Mouse (Mus musculus) erythroblast, embryonic 14.5 days (primary cell): Measurements from ENCODE around the gene Shank2. TPM values are rescaled to one million over a fixed set of nuclear protein-coding genes. Genes with fewer than 3 reads are reported as not detected.

Experiments
- H3K27me3 ChIP-seq: 2 replicates; pipeline ENCODE4 v1.6.1; 2012; ENCODE audit warnings: inconsistent platforms; ENCODE audit not compliant: control insufficient read depth
- H3K36me3 ChIP-seq: 2 replicates; pipeline ENCODE4 v1.6.1; 2012; ENCODE audit warnings: mild to moderate bottlenecking, inconsistent platforms; ENCODE audit not compliant: control insufficient read depth
- H3K4me1 ChIP-seq: 2 replicates; pipeline ENCODE4 v1.6.1; 2012; ENCODE audit warnings: inconsistent platforms; ENCODE audit not compliant: control insufficient read depth
- H3K4me3 ChIP-seq: replicated peaks from 2 replicates; pipeline ENCODE3; 2012; ENCODE audit warnings: moderate library complexity, mild to moderate bottlenecking, inconsistent platforms
- H3K9me3 ChIP-seq: 2 replicates; pipeline ENCODE4 v1.6.1; 2012; ENCODE audit warnings: low read length, inconsistent platforms, mixed read lengths; ENCODE audit not compliant: control insufficient read depth
- GATA1 ChIP-seq: IDR thresholded peaks from 2 replicates; pipeline ENCODE4 v1.6.1; 2012; ENCODE audit warnings: low read length, inconsistent platforms, mixed read lengths
- TAL1 ChIP-seq: IDR thresholded peaks from 3 replicates; pipeline ENCODE4 v1.6.1; 2012; ENCODE audit warnings: low read length, inconsistent platforms, mixed read lengths
- polyA plus RNA-seq: library from polyadenylated mRNA; stranded (reverse); fragments of >175 nt; gene quantifications from 2 replicates; pipeline ENCODE4 v1.2.3, GENCODE M21; 2012

The Shank2 gene
- polyA plus RNA-seq, 1 experiment = not detected

DNA sequence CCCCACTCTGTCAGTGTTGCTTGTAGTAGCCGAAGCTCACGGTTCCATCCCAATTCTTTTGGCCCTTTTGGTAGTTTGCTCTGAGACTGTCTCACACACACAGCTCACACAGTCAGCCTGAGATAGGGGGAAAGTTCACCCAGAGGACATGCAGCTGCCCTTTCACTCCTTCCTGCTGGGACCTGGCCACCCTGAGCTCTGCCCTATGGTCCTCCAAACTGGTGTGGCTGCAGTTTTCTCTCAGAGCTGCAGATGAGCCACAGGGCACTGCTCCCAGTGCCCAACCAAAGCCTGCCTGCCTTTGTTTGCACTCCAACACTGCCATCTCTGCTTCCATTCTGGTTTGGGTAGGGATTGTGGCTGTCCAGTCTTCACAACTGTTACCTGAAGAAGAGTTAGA is 388.0 kb downstream of the Shank2 start:
- Histone ChIP-seq H3K9me3 (no peaks in the 10 kb centered on the region), H3K36me3 (no peaks in the 10 kb centered on the region), H3K4me1 (no peaks in the 10 kb centered on the region), H3K27me3 (no peaks in the 10 kb centered on the region), H3K4me3 (no peak overlapping the region)
- TF ChIP-seq GATA1 (no peak), TAL1 (no peak)

DNA sequence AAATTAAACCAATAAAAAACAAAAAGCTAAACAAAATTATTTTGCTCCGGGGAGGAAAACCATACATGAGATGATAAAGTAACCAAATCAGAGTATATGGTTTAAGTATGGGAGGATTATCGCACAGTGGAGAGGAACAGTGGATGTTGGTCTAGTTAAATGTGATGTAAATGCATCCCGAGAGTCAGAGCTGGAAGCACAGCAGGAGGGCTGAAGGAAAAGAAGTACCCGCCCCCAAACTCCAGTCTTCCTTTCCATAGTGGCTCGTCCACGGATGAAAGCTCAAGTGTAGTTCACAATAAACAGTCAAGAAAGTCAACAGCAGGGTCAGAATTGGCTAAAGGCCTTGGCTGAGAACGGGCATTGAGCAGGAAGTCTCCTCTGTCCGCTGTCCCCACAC is 388.9 kb downstream of the Shank2 start:
- no peaks in the 10 kb centered on the region for H3K27me3 ChIP-seq
- no peak overlapping the region for H3K4me3 ChIP-seq
- no peaks in the 10 kb centered on the region for H3K4me1 ChIP-seq
- no peaks in the 10 kb centered on the region for H3K9me3 ChIP-seq
- H3K36me3 ChIP-seq = no peaks in the 10 kb centered on the region
- TF ChIP-seq TAL1 = no peak
- TF ChIP-seq GATA1 = no peak

DNA sequence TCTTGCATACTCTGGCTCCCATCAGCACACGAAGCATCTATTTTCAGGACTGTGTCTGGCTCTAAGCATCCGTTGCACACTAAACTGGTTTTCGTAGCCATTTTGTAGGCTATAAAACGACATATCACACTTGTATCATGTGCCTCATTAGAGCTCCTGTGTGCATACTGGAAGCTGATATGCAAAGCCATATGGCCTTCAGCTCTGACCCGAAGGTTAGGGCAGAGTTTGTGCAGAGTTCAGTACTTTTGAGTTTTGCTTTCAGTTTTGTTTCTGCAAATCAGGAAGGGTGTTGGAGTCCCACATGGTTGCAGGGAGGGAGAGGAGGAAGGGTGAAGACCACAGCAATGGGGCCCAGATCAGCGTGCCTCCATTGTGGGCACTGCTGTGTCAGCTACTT is 390.0 kb downstream of the Shank2 start:
- no peaks in the 10 kb centered on the region for H3K27me3 ChIP-seq
- no peaks in the 10 kb centered on the region for H3K36me3 ChIP-seq
- H3K4me3 ChIP-seq = no peak overlapping the region
- H3K9me3 ChIP-seq = no peaks in the 10 kb centered on the region
- no peaks in the 10 kb centered on the region for H3K4me1 ChIP-seq
- TF ChIP-seq TAL1 = no peak
- no peak for TF ChIP-seq GATA1

- H3K27me3 ChIP-seq = no peaks in the 10 kb centered on the region
- H3K4me3 ChIP-seq = no peak overlapping the region
- H3K9me3 ChIP-seq = no peaks in the 10 kb centered on the region
- H3K4me1 ChIP-seq = no peaks in the 10 kb centered on the region
- no peak for TF ChIP-seq GATA1
- TF ChIP-seq TAL1 = no peak
- H3K36me3 ChIP-seq = no peaks in the 10 kb centered on the region
Measured at GRCm38 (mm10) chr7:144402492-144402891, 400.8 kb downstream of the Shank2 start.

DNA sequence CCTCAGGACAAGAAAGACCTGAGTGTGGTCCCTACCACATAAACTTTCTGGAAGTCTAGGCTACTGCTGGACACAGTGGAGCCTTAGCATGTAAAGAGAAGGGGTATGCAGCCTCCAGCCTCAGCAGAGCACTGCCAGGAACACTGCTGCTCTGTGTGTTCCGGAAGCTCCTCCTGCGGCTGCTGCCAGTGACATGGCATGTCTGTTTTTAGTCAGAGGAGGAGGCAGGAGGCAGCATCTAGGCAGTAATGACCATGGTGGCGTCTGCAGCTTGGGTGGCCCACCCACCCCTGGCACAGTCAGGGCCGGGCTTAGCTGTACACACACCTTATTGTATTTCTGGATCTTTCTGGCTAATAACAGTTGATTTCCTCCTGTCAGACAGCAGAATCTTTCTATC is 405.9 kb downstream of the Shank2 start:
- Histone ChIP-seq H3K9me3 (no peaks in the 10 kb centered on the region), H3K27me3 (no peaks in the 10 kb centered on the region; the same call in 1 of the 2 replicates), H3K4me1 (no peaks in the 10 kb centered on the region), H3K4me3 (no peak overlapping the region), H3K36me3 (no peaks in the 10 kb centered on the region; the same call in 1 of the 2 replicates)
- TF ChIP-seq TAL1 (no peak), GATA1 (no peak)

DNA sequence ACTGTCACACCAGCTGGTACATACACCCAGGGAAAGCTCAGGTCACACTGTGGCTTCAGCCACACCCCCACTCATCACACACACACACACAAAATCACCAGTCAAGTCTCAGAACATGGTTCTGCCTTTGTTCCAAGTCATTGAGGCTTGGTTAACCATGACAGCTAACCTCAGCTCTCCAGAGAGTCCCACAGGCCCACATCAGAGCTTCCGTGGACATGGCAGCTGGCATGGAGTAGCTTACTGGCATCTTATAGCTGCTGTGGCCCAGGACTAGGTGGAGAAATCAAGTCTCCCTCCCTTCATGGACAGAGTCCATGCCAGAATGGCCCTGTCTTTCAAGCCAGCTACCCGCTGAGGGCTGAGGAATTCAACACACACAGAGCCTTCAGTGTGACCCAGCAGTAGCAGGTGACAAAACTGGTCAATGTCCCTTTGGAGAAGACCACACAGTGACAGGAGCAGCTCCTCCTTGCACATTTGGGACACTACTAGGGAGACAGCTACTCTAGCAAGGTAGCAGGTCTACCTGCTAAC is 406.8 kb downstream of the Shank2 start:
- no peaks in the 10 kb centered on the region; the same call in 1 of the 2 replicates for H3K36me3 ChIP-seq
- H3K9me3 ChIP-seq = no peaks in the 10 kb centered on the region
- TF ChIP-seq GATA1 (no peak), TAL1 (no peak)
- no peaks in the 10 kb centered on the region for H3K4me1 ChIP-seq
- H3K4me3 ChIP-seq = no peak overlapping the region
- no peaks in the 10 kb centered on the region; the same call in 1 of the 2 replicates for H3K27me3 ChIP-seq

- no peak for TF ChIP-seq TAL1
- TF ChIP-seq GATA1 = no peak
- Histone ChIP-seq H3K4me1 (no peaks in the 10 kb centered on the region), H3K4me3 (no peak overlapping the region), H3K36me3 (no peaks in the 10 kb centered on the region; the same call in 1 of the 2 replicates), H3K9me3 (no peaks in the 10 kb centered on the region), H3K27me3 (no peaks in the 10 kb centered on the region; the same call in 1 of the 2 replicates)
Measured at GRCm38 (mm10) chr7:144409682-144410081, 408.0 kb downstream of the Shank2 start.

DNA sequence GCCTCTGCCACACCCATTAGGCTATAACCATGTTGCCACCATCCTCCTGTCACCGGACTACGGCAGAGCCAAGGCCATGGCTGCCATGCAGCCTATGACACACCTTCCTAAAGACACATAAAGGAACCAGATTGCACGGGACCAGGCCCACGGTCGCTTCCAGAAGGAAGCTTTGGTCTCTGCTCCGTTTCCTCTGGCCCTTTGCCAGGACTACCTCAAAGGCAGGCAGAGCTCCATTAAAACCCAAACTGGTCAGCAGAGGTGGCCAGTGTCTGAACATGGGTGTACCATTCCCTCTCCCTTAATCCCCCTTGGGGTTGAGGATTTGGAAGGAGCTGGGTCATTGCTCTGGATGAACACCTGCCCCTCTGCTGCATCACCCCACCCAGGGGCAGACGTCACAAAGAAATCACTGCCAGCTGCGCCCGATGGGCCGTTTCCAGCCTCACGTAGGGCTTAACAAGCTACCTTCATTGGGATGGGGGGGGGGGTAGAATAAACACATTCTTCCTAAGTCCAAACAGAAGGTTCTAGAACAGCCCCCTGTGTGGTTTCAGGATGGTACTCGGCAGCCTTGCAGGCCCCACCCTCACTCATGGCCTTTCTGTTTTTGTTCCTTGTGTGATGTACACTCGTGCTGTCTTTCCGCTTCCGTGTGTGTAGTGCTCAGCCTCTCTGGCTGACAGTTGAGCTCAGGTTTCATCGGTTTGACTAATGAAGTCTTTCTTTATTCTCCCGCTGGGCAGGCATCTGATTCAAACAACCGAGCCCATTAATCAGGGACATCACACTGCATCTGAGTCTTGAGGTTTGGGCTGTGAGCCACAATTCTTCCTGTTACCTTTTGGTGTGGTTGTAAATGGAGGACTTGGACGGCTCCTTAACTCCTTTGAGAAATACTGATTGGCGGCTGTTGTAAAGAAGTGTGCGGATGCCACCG is 410.5 kb downstream of the Shank2 start:
- Histone ChIP-seq H3K27me3 (no peaks in the 10 kb centered on the region; the same call in 1 of the 2 replicates), H3K4me3 (no peak overlapping the region), H3K4me1 (no peaks in the 10 kb centered on the region), H3K36me3 (no peaks in the 10 kb centered on the region; the same call in 1 of the 2 replicates), H3K9me3 (no peaks in the 10 kb centered on the region)
- TF ChIP-seq TAL1 = no peak
- no peak for TF ChIP-seq GATA1

GRCm38 (mm10) chr7:144414632-144415031 is 412.9 kb downstream of the Shank2 start:
- Histone ChIP-seq H3K4me1 (no peaks in the 10 kb centered on the region), H3K27me3 (no peaks in the 10 kb centered on the region), H3K4me3 (no peak overlapping the region), H3K36me3 (no peaks in the 10 kb centered on the region; the same call in 1 of the 2 replicates), H3K9me3 (no peaks in the 10 kb centered on the region)
- no peak for TF ChIP-seq GATA1
- TF ChIP-seq TAL1 = no peak
